Mouse (Mus musculus): Measurements from ENCODE around the gene Yme1l1. TPM values are rescaled to one million over a fixed set of nuclear protein-coding genes. Genes with fewer than 3 reads are reported as not detected.

Yme1l1 gene
- polyA plus RNA-seq, 1 experiment from 2014 or later = 75.7 TPM

GRCm38 (mm10) chr2:23234065-23234773 is 78.0 kb downstream of the Yme1l1 start:
- peak; percentile 66 for DNase-seq (ENCODE audit: low spot score)
- Histone ChIP-seq H3K27me3 (replicated peaks; ENCODE audit: low read depth, poor library complexity, severe bottlenecking) (peaks cover 37% of the 10 kb centered on the region), H3K4me1 (no peaks in the 10 kb centered on the region), H3K27ac (replicated peaks) (peak overlapping the region; percentile 59; the same call in 1 of the 2 replicates), H3K9me3 (no peaks in the 10 kb centered on the region), H3K4me3 (peak overlapping the region; percentile 64), H3K36me3 (replicated peaks) (no peaks in the 10 kb centered on the region)
- under 1% methylated on average over 49 of the region's 50 CpGs for WGBS

Other genes with a start within 250 kb of the Yme1l1 start
- 34.4 and 38.5 TPM in 2 replicates for gene Abi1, start 116.1 kb upstream of the Yme1l1 start, polyA plus RNA-seq (2016; fragmentation: Nextera tagmentation; extraction: Ambion mirVana)
- gene Acbd5, start 88.2 kb upstream of the Yme1l1 start, polyA plus RNA-seq (2016; fragmentation: Nextera tagmentation; extraction: Ambion mirVana) = 28.5 and 29.2 TPM in 2 replicates
- 15.2 and 16.9 TPM in 2 replicates for gene Mastl, start 345 bp upstream of the Yme1l1 start, polyA plus RNA-seq (2016; fragmentation: Nextera tagmentation; extraction: Ambion mirVana)
- not detected in 2 replicates for gene 4931423N10Rik, start 51.1 kb downstream of the Yme1l1 start, polyA plus RNA-seq (2016; fragmentation: Nextera tagmentation; extraction: Ambion mirVana)
- not detected in 2 replicates for gene Nxph2, start 164.9 kb downstream of the Yme1l1 start, polyA plus RNA-seq (2016; fragmentation: Nextera tagmentation; extraction: Ambion mirVana)